Mouse (Mus musculus): ENCODE data around the gene Tiam2. TPM values are rescaled to one million over a fixed set of nuclear protein-coding genes. Genes with fewer than 3 reads are reported as not detected.

Tiam2 gene
- polyA plus RNA-seq, 1 experiment from 2014 or later: 0.56 TPM

- DNase-seq: no peak
- Histone ChIP-seq H3K4me3 (ENCODE audit: low read depth, low read length) (no peak overlapping the region), H3K27ac (ENCODE audit: low read depth) (no peak overlapping the region), H3K4me1 (ENCODE audit: insufficient read depth) (no peaks in the 10 kb centered on the region; the same call in 1 of the 2 replicates), H3K4me2 (ENCODE audit: low read depth, low read length) (no peak overlapping the region), H3K36me3 (replicated peaks; ENCODE audit: insufficient read depth, low read length) (no peaks in the 10 kb centered on the region), H3K27me3 (ENCODE audit: insufficient read depth, low read length) (no peaks in the 10 kb centered on the region), H3K9me3 (ENCODE audit: low read length) (no peaks in the 10 kb centered on the region), H3K9ac (replicated peaks) (no peak overlapping the region)
- TF ChIP-seq CTCF (IDR thresholded peaks at IDR 0.05; ENCODE audit: low read depth): no peak
- TF ChIP-seq EP300 (IDR thresholded peaks at IDR 0.05; ENCODE audit: low read depth): no peak
- WGBS (ENCODE audit: insufficient replicate concordance): 30% methylated on average over 2 of the region's 2 CpGs
- no peak for ATAC-seq
These were observed 31.3 kb upstream of the Tiam2 start for GRCm38 (mm10) chr17:3295097-3295496.

GRCm38 (mm10) chr17:3299487-3299886 is 26.9 kb upstream of the Tiam2 start:
- H3K27me3 ChIP-seq (ENCODE audit: insufficient read depth, low read length): no peaks in the 10 kb centered on the region
- no peak for TF ChIP-seq EP300 (IDR thresholded peaks at IDR 0.05; ENCODE audit: low read depth)
- no peak for TF ChIP-seq CTCF (IDR thresholded peaks at IDR 0.05; ENCODE audit: low read depth)
- no peak overlapping the region for H3K27ac ChIP-seq (ENCODE audit: low read depth)
- H3K9ac ChIP-seq (replicated peaks): no peak overlapping the region
- no peaks in the 10 kb centered on the region for H3K36me3 ChIP-seq (replicated peaks; ENCODE audit: insufficient read depth, low read length)
- no peak overlapping the region for H3K4me3 ChIP-seq (ENCODE audit: low read depth, low read length)
- no peak overlapping the region for H3K4me2 ChIP-seq (ENCODE audit: low read depth, low read length)
- WGBS (ENCODE audit: insufficient replicate concordance): 62% methylated on average over 6 of the region's 6 CpGs
- no peak for ATAC-seq
- H3K9me3 ChIP-seq (ENCODE audit: low read length): no peaks in the 10 kb centered on the region
- no peak for DNase-seq
- H3K4me1 ChIP-seq (ENCODE audit: insufficient read depth): no peaks in the 10 kb centered on the region; the same call in 1 of the 2 replicates

- Histone ChIP-seq H3K9me3 (ENCODE audit: low read length) (no peaks in the 10 kb centered on the region), H3K27ac (ENCODE audit: low read depth) (no peak overlapping the region), H3K4me2 (ENCODE audit: low read depth, low read length) (no peak overlapping the region), H3K4me1 (ENCODE audit: insufficient read depth) (no peaks in the 10 kb centered on the region), H3K9ac (replicated peaks) (no peak overlapping the region), H3K27me3 (ENCODE audit: insufficient read depth, low read length) (no peaks in the 10 kb centered on the region), H3K36me3 (replicated peaks; ENCODE audit: insufficient read depth, low read length) (no peaks in the 10 kb centered on the region), H3K4me3 (ENCODE audit: low read depth, low read length) (no peak overlapping the region)
- 39% methylated on average over 2 of the region's 2 CpGs for WGBS (ENCODE audit: insufficient replicate concordance)
- DNase-seq (no peak), ATAC-seq (no peak)
- TF ChIP-seq EP300 (IDR thresholded peaks at IDR 0.05; ENCODE audit: low read depth) (no peak), CTCF (IDR thresholded peaks at IDR 0.05; ENCODE audit: low read depth) (no peak)
These were observed 20.4 kb upstream of the Tiam2 start for GRCm38 (mm10) chr17:3305926-3306325.

GRCm38 (mm10) chr17:3313711-3314624 is 12.4 kb upstream of the Tiam2 start:
- 6% methylated on average over 60 of the region's 60 CpGs for WGBS (ENCODE audit: insufficient replicate concordance)
- ATAC-seq (peak; percentile 92), DNase-seq (peak; percentile 87)
- no peak for TF ChIP-seq EP300 (IDR thresholded peaks at IDR 0.05; ENCODE audit: low read depth)
- Histone ChIP-seq H3K4me1 (ENCODE audit: insufficient read depth) (no peaks in the 10 kb centered on the region), H3K27ac (ENCODE audit: low read depth) (no peak overlapping the region), H3K4me2 (ENCODE audit: low read depth, low read length) (peak overlapping the region; percentile 73), H3K9ac (replicated peaks) (peak overlapping the region; percentile 53; the same call in 1 of the 2 replicates), H3K9me3 (ENCODE audit: low read length) (no peaks in the 10 kb centered on the region), H3K4me3 (ENCODE audit: low read depth, low read length) (peak overlapping the region; percentile 47), H3K27me3 (ENCODE audit: insufficient read depth, low read length) (no peaks in the 10 kb centered on the region), H3K36me3 (replicated peaks; ENCODE audit: insufficient read depth, low read length) (no peaks in the 10 kb centered on the region)

- H3K4me2 ChIP-seq (ENCODE audit: low read depth, low read length): peak overlapping the region; percentile 73
- H3K9me3 ChIP-seq (ENCODE audit: low read length): no peaks in the 10 kb centered on the region
- H3K36me3 ChIP-seq (replicated peaks; ENCODE audit: insufficient read depth, low read length): no peaks in the 10 kb centered on the region
- 27% methylated on average over 3 of the region's 3 CpGs for WGBS (ENCODE audit: insufficient replicate concordance)
- TF ChIP-seq CTCF (IDR thresholded peaks at IDR 0.05; ENCODE audit: low read depth) (no peak), EP300 (IDR thresholded peaks at IDR 0.05; ENCODE audit: low read depth) (no peak)
- H3K27me3 ChIP-seq (ENCODE audit: insufficient read depth, low read length): no peaks in the 10 kb centered on the region
- DNase-seq: no peak
- no peak overlapping the region for H3K27ac ChIP-seq (ENCODE audit: low read depth)
- H3K4me1 ChIP-seq (ENCODE audit: insufficient read depth): no peaks in the 10 kb centered on the region
- peak; percentile 49 for ATAC-seq
- H3K4me3 ChIP-seq (ENCODE audit: low read depth, low read length): peak overlapping the region; percentile 47
- no peak overlapping the region; the same call in 1 of the 2 replicates for H3K9ac ChIP-seq (replicated peaks)
These were observed 11.8 kb upstream of the Tiam2 start for GRCm38 (mm10) chr17:3314625-3315020.

- H3K4me2 ChIP-seq (ENCODE audit: low read depth, low read length): no peak overlapping the region
- H3K27me3 ChIP-seq (ENCODE audit: insufficient read depth, low read length): no peaks in the 10 kb centered on the region
- H3K4me3 ChIP-seq (ENCODE audit: low read depth, low read length): no peak overlapping the region
- no peak overlapping the region for H3K9ac ChIP-seq (replicated peaks)
- no peaks in the 10 kb centered on the region for H3K9me3 ChIP-seq (ENCODE audit: low read length)
- no peaks in the 10 kb centered on the region for H3K36me3 ChIP-seq (replicated peaks; ENCODE audit: insufficient read depth, low read length)
- H3K4me1 ChIP-seq (ENCODE audit: insufficient read depth): no peaks in the 10 kb centered on the region
- TF ChIP-seq EP300 (IDR thresholded peaks at IDR 0.05; ENCODE audit: low read depth) (no peak), CTCF (IDR thresholded peaks at IDR 0.05; ENCODE audit: low read depth) (no peak)
- no peak for DNase-seq
- ATAC-seq: no peak
- no peak overlapping the region for H3K27ac ChIP-seq (ENCODE audit: low read depth)
- 78% methylated on average over 4 of the region's 4 CpGs for WGBS (ENCODE audit: insufficient replicate concordance)
These were observed 10.8 kb upstream of the Tiam2 start for GRCm38 (mm10) chr17:3315581-3315980.

All from liver, postnatal 0 days (tissue).